Mouse (Mus musculus): ENCODE results near the gene Galnt15. TPM values are rescaled to one million over a fixed set of nuclear protein-coding genes. Genes with fewer than 3 reads are reported as not detected.

Galnt15 gene
- total and polyA plus RNA-seq, 2 experiments from 2014 or later: 2.4 to 5.1 TPM

- Histone ChIP-seq H3K36me3 (ENCODE audit: insufficient read depth, low read length) (no peaks in the 10 kb centered on the region), H3K4me2 (ENCODE audit: low read depth, low read length) (no peak overlapping the region), H3K9me3 (ENCODE audit: low read length) (no peaks in the 10 kb centered on the region), H3K4me1 (ENCODE audit: insufficient read depth, low read length) (0 out of 2 replicates have a peak, but pooled peaks cover 5% of the 10 kb centered on the region), H3K27ac (no peak overlapping the region), H3K27me3 (ENCODE audit: insufficient read depth, low read length) (no peaks in the 10 kb centered on the region), H3K9ac (replicated peaks; ENCODE audit: low read length) (no peak overlapping the region), H3K4me3 (ENCODE audit: low read length) (no peak overlapping the region)
- no peak for TF ChIP-seq CTCF (IDR thresholded peaks at IDR 0.05; ENCODE audit: low read depth)
- DNase-seq (ENCODE audit: low spot score) (no peak), ATAC-seq (no peak)
- WGBS: 86% methylated on average over 4 of the region's 4 CpGs
Measured at GRCm38 (mm10) chr14:32007654-32008335, 21.0 kb upstream of the Galnt15 start.

- 80% methylated on average over 2 of the region's 2 CpGs for WGBS
- H3K4me3 ChIP-seq (ENCODE audit: low read length): no peak overlapping the region
- H3K27ac ChIP-seq: no peak overlapping the region
- H3K9me3 ChIP-seq (ENCODE audit: low read length): no peaks in the 10 kb centered on the region
- DNase-seq (ENCODE audit: low spot score): no peak
- no peaks in the 10 kb centered on the region for H3K4me1 ChIP-seq (ENCODE audit: insufficient read depth, low read length)
- no peaks in the 10 kb centered on the region for H3K36me3 ChIP-seq (ENCODE audit: insufficient read depth, low read length)
- TF ChIP-seq CTCF (IDR thresholded peaks at IDR 0.05; ENCODE audit: low read depth): no peak
- no peak for ATAC-seq
- H3K9ac ChIP-seq (replicated peaks; ENCODE audit: low read length): no peak overlapping the region
- no peaks in the 10 kb centered on the region for H3K27me3 ChIP-seq (ENCODE audit: insufficient read depth, low read length)
- H3K4me2 ChIP-seq (ENCODE audit: low read depth, low read length): no peak overlapping the region
Measured at GRCm38 (mm10) chr14:32009715-32010114, 19.1 kb upstream of the Galnt15 start.

- peaks cover 7% of the 10 kb centered on the region for H3K4me1 ChIP-seq (ENCODE audit: insufficient read depth, low read length)
- no peak overlapping the region for H3K4me2 ChIP-seq (ENCODE audit: low read depth, low read length)
- no peak for ATAC-seq
- H3K36me3 ChIP-seq (ENCODE audit: insufficient read depth, low read length): no peaks in the 10 kb centered on the region
- H3K9ac ChIP-seq (replicated peaks; ENCODE audit: low read length): no peak overlapping the region
- no peaks in the 10 kb centered on the region for H3K27me3 ChIP-seq (ENCODE audit: insufficient read depth, low read length)
- TF ChIP-seq CTCF (IDR thresholded peaks at IDR 0.05; ENCODE audit: low read depth): no peak
- H3K9me3 ChIP-seq (ENCODE audit: low read length): no peaks in the 10 kb centered on the region
- no peak for DNase-seq (ENCODE audit: low spot score)
- no peak overlapping the region for H3K27ac ChIP-seq
- H3K4me3 ChIP-seq (ENCODE audit: low read length): no peak overlapping the region
- 71% methylated on average over 6 of the region's 6 CpGs for WGBS
Measured at GRCm38 (mm10) chr14:32011547-32012304, 17.1 kb upstream of the Galnt15 start.

GRCm38 (mm10) chr14:32015131-32015770 lies 13.5 kb upstream of the Galnt15 start:
- ATAC-seq: no peak
- Histone ChIP-seq H3K4me1 (ENCODE audit: insufficient read depth, low read length) (peaks cover 15% of the 10 kb centered on the region), H3K9ac (replicated peaks; ENCODE audit: low read length) (no peak overlapping the region), H3K9me3 (ENCODE audit: low read length) (no peaks in the 10 kb centered on the region), H3K27me3 (ENCODE audit: insufficient read depth, low read length) (no peaks in the 10 kb centered on the region), H3K4me2 (ENCODE audit: low read depth, low read length) (no peak overlapping the region), H3K36me3 (ENCODE audit: insufficient read depth, low read length) (no peaks in the 10 kb centered on the region), H3K4me3 (ENCODE audit: low read length) (no peak overlapping the region), H3K27ac (peak overlapping the region; percentile 42; the same call in 1 of the 2 replicates)
- no peak for TF ChIP-seq CTCF (IDR thresholded peaks at IDR 0.05; ENCODE audit: low read depth)
- 73% methylated on average over 7 of the region's 7 CpGs for WGBS
- peak; percentile 16 for DNase-seq (ENCODE audit: low spot score)

- Histone ChIP-seq H3K4me1 (ENCODE audit: insufficient read depth, low read length) (peaks cover 15% of the 10 kb centered on the region), H3K27me3 (ENCODE audit: insufficient read depth, low read length) (no peaks in the 10 kb centered on the region), H3K9ac (replicated peaks; ENCODE audit: low read length) (no peak overlapping the region), H3K36me3 (ENCODE audit: insufficient read depth, low read length) (no peaks in the 10 kb centered on the region), H3K4me3 (ENCODE audit: low read length) (no peak overlapping the region), H3K9me3 (ENCODE audit: low read length) (no peaks in the 10 kb centered on the region), H3K4me2 (ENCODE audit: low read depth, low read length) (no peak overlapping the region), H3K27ac (peak overlapping the region; percentile 70)
- 68% methylated on average over 3 of the region's 3 CpGs for WGBS
- peak; percentile 48; the same call in 1 of the 2 replicates for ATAC-seq
- no peak for TF ChIP-seq CTCF (IDR thresholded peaks at IDR 0.05; ENCODE audit: low read depth)
- no peak for DNase-seq (ENCODE audit: low spot score)
Measured at GRCm38 (mm10) chr14:32016466-32016865, 12.3 kb upstream of the Galnt15 start.

- Histone ChIP-seq H3K9me3 (ENCODE audit: low read length) (no peaks in the 10 kb centered on the region), H3K4me2 (ENCODE audit: low read depth, low read length) (peak overlapping the region; percentile 30), H3K27ac (peak overlapping the region; percentile 70), H3K9ac (replicated peaks; ENCODE audit: low read length) (no peak overlapping the region), H3K4me3 (ENCODE audit: low read length) (no peak overlapping the region), H3K4me1 (ENCODE audit: insufficient read depth, low read length) (peaks cover 15% of the 10 kb centered on the region), H3K36me3 (ENCODE audit: insufficient read depth, low read length) (no peaks in the 10 kb centered on the region), H3K27me3 (ENCODE audit: insufficient read depth, low read length) (no peaks in the 10 kb centered on the region)
- 2% methylated on average over 7 of the region's 7 CpGs for WGBS
- DNase-seq (ENCODE audit: low spot score) (peak; percentile 90), ATAC-seq (peak; percentile 88)
- no peak for TF ChIP-seq CTCF (IDR thresholded peaks at IDR 0.05; ENCODE audit: low read depth)
Measured at GRCm38 (mm10) chr14:32016921-32017320, 11.9 kb upstream of the Galnt15 start.
